Mouse (Mus musculus): ENCODE measurements around the gene Gm44790.

The Gm44790 gene

GRCm38 (mm10) chr6:86404100-86404861 is 22.2 kb upstream of the Gm44790 start, which contains the start of gene Tia1:
Gene Tia1 (plus strand): TSS chr6:86404219.
- peak; percentile 94 to 98 for DNase-seq

GRCm38 (mm10) chr6:86404996-86405395 is 21.5 kb upstream of the Gm44790 start:
- DNase-seq = peak in 1 of 2 experiments; percentile 12

- no peak for DNase-seq
Observed at GRCm38 (mm10) chr6:86406306-86406705, 20.2 kb upstream of the Gm44790 start.

DNA sequence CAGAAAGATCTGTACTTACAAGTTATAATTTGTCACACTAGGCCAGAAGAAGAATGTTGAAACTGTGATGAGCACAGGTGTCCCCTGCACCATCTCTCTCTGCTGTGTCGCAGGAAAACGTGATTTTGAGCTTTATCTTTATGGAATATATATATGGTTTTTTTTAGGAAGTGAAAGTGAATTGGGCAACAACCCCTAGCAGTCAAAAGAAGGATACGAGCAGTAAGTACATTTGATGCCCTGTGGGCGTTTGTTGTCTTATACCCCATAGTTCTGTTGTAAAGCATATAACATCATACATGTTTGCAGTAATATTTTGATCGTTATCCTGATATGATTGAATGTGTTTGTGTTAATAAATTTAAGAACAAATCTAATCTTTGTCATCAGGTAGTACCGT is 7.7 kb upstream of the Gm44790 start:
- DNase-seq = no peak

GRCm38 (mm10) chr6:86419239-86419638 is 7.2 kb upstream of the Gm44790 start:
- no peak for DNase-seq

GRCm38 (mm10) chr6:86420491-86420890 is 6.0 kb upstream of the Gm44790 start:
- DNase-seq = no peak

DNA sequence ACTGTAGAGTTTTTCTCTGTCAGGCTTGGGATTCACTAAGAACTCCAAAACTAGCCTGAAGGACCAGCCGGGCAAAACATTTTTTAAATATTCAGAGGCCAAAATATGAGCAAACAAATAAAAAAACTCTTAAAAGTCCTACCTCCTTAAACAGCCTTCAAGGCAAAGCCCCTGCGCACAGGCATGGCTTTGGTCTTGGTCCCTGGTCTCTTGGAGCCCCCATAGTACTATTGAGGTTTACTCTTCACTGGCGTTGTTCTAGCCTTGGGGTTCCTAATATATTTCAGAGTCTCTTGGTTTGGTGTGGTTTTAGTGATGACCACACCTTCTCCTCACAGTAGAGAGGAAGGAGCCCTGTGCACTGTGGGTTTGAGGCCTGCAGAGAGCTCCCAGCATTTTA is 5.1 kb downstream of the Gm44790 start:
- DNase-seq = no peak

DNA sequence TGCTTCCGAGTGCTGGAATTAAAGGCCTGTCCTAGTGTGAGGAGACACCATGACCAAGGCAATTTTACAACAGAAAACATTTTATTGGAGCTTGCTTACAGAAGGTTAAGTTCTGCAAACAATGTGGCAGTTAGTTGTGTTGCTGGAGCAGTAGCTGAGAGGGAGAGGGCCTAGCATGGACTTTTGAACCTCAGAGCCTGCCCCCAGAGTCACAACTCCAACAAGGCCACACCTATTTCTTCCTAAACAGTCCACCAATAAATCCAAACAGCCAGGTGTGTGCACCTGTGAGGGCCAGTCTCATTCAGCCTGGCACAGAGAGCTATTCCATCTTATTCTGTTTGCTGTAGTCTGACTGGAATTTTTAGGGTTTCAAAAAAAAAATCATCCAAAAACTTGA is 7.2 kb downstream of the Gm44790 start:
- DNase-seq = no peak

- peak; percentile 57 to 66 for DNase-seq
Observed at GRCm38 (mm10) chr6:86437711-86438110, 11.3 kb downstream of the Gm44790 start.

DNA sequence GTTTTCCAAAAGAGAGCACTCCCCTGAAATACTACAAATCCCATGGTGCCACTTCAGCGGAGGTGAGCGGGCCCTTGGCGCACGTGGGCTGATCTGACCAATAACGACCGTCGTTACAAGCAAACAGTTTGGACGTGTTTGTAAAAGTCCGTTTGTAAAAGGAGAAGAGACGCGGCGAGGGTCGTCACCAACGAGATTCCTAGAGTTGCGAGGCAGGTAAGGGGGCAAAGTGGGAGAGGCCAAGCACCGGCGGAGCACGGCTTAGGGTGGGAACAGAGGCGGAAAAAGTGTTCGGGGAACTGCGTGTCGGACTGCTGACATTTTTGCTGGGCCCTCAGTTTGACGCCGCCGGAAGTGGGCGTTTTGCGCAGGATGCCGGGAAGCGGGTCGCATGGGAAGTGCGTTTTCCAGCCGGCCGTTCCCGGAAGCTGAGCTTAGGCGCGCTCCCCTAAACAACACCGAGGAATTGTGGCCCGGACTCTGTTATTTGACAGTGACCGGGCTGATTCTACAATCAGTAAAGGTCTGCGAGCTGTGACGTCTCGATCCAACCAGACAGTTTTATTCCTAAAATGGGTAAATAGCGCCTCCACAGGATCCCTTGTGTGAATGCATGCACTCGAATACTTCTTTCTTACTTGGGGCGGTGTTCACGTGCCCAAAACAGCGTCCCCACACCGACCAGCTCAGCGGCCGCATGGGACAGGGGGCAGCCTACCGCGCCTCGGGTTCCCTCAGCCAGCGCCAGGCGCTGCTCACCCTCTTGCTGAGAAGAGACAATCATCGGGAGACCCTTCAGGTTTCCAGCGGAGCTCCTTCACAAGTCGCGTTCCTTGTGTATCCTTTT is 12.0 kb downstream of the Gm44790 start, which contains the start of gene C87436:
TSS of gene C87436 (plus strand) at position 103 of the 847 bp plus-strand sequence.
- peak; percentile 91 to 93 for DNase-seq

GRCm38 (mm10) chr6:86439119-86439496 is 12.7 kb downstream of the Gm44790 start:
- no peak for DNase-seq

GRCm38 (mm10) chr6:86439531-86439930 is 13.1 kb downstream of the Gm44790 start:
- DNase-seq = no peak

GRCm38 (mm10) chr6:86441571-86441970 is 15.1 kb downstream of the Gm44790 start:
- DNase-seq = no peak

- no peak for DNase-seq
Observed at GRCm38 (mm10) chr6:86445551-86445950, 19.1 kb downstream of the Gm44790 start.

- DNase-seq = no peak
Observed at GRCm38 (mm10) chr6:86446927-86447568, 20.6 kb downstream of the Gm44790 start.

- DNase-seq = no peak
Observed at GRCm38 (mm10) chr6:86456727-86457126, 30.3 kb downstream of the Gm44790 start.

DNA sequence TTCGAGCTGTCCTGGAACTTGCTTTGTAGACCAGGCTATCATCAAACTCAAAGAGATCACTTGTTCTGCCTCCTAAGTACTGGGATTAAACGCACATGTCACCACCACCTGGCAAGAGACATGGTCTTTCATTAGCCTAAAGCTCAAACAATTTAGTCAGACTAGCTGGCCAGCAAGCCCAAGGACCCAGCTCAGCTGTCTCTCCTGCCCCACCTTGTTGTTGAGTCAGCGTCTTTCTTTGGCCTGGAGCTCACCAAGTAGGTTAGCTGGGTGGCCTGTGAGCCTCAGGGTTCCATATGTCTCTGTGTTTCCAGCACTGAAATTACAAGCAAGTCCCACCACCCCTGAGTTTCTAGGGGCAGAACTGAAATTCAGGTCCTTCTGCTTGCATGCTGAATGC is 36.6 kb downstream of the Gm44790 start:
- no peak for DNase-seq

GRCm38 (mm10) chr6:86471317-86471716 is 44.9 kb downstream of the Gm44790 start:
- no peak for DNase-seq

DNA sequence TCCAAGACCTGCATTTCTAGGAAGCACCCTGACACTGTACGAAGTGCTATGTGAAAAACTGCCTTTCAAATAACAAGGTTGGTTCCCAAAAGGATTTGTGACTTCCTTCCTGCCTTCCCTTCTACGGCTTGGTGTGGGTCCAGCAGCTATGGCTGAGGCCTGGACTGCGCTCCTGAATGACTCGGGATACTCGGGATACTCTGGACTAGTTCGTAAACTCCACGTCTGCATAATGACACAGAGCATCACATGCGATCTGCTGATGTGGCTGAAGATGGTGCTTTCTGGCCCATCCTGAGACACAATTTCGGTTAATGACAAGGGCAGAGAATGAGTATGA is 45.3 kb downstream of the Gm44790 start:
- no peak for DNase-seq

- peak; percentile 100 for DNase-seq
Observed at GRCm38 (mm10) chr6:86472100-86472955, 45.9 kb downstream of the Gm44790 start.

- peak in 1 of 2 experiments; percentile 46 for DNase-seq
Observed at GRCm38 (mm10) chr6:86473077-86473476, 46.6 kb downstream of the Gm44790 start.

DNA sequence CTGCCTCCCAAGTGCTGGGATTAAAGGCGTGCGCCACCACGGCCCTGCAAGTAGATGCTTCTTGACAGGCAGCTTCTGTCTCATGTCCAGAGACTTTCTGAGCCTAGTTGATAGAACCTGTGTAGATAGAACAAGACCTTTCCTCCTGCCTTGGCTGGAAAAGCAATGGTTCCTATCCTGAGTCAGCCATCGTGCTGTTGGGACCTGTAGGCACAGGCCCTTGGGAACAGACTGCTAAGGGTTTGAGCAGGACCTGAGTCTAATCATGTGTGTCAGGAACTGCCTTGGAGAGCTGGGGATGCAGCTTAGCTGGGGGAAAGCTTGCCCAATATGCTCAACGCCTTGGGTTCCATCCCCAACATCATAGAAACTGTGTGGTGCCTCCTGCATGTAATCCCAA is 47.6 kb downstream of the Gm44790 start:
- no peak for DNase-seq
